17 mouse cellular contexts compared by ENCODE assay signal in the genomic region with DNA sequence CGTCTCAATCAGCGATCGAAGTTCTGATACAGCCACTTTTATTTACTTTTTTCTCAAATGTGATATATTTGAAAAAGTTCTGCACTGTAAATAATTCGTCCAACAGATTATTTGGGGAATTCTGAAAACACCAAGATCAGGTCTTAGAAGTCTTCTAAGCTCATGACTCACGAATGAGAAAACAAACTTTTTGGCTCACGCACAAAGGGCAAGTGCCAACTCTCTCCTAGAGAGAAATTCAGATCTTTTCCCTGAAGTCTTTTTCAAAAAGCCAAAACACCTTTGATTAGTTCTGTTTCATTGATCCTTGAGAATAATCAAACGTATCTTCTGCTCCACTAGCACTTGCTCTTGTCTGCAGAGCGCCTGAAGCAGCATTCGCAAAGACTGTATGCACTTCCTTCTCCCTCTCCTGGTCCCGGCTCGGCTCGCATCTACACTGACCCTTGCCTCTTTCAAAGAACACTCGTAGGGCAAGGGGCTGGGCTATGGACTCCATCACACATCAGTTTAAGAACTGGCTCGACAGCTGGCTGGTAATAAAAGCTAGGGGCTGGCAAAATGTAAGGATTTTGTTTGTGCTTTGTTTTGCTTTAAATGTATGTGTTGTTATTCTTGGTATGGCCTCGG.
DNase-seq lines count a peak whose midpoint lies in the region; ATAC-seq and TF ChIP-seq lines count a peak whose summit lies in the region.
"Had no signal": no experiment of that assay in that cellular context is flagged by ENCODE, and none has a peak within 500 bp of the region (broad histone marks: within the 10 kb centered on the region; RNA-seq: fewer than 3 reads in every experiment).

No protein-coding gene starts in this region.

- no peaks in the 10 kb centered on the region for H3K9me3 ChIP-seq in hindbrain, postnatal 0 days (ENCODE audit: low read length)
- H3K9me3 ChIP-seq in hindbrain, embryonic 10.5 days = peaks cover 5% of the 10 kb centered on the region; the same call in 1 of the 2 replicates
- H3K9me3 ChIP-seq: heart, embryonic 15.5 days; hindbrain, embryonic 15.5 days; limb, embryonic 15.5 days had no signal

- WGBS in hindbrain, postnatal 0 days = 55% methylated on average over 15 of the region's 15 CpGs
- 66% methylated on average over 15 of the region's 15 CpGs for WGBS in hindbrain, embryonic 10.5 days

- H3K27me3 ChIP-seq in hindbrain, postnatal 0 days (ENCODE audit: insufficient read depth, low read length) = no peaks in the 10 kb centered on the region
- no peaks in the 10 kb centered on the region for H3K27me3 ChIP-seq in hindbrain, embryonic 10.5 days (ENCODE audit: insufficient read depth, poor library complexity, severe bottlenecking)
- H3K27me3 ChIP-seq: CH12.LX; embryonic facial prominence, embryonic 13.5 days; forebrain, embryonic 13.5 days; heart, embryonic 15.5 days; hindbrain, embryonic 15.5 days; limb, embryonic 15.5 days had no signal

- no peak for TF ChIP-seq CTCF in hindbrain, postnatal 0 days (IDR thresholded peaks at IDR 0.05; ENCODE audit: low read depth)

- no peak overlapping the region for H3K4me2 ChIP-seq in hindbrain, postnatal 0 days (ENCODE audit: low read depth, low read length)
- H3K4me2 ChIP-seq: embryonic facial prominence, embryonic 13.5 days; forebrain, embryonic 13.5 days; heart, embryonic 15.5 days; hindbrain, embryonic 15.5 days; limb, embryonic 15.5 days had no signal

- H3K27ac ChIP-seq in hindbrain, postnatal 0 days = peak overlapping the region; percentile 4; the same call in 1 of the 2 replicates
- no peak overlapping the region for H3K27ac ChIP-seq in hindbrain, embryonic 10.5 days
- H3K27ac ChIP-seq: embryonic facial prominence, embryonic 13.5 days; forebrain, embryonic 13.5 days; hindbrain, embryonic 15.5 days; limb, embryonic 15.5 days had no signal

- peak; percentile 24 to 70 for DNase-seq in adrenal gland, adult (ENCODE audit: inconsistent age in 2 of 2, low spot score in 1 of 2)
- DNase-seq in adrenal gland, postnatal 4 days (ENCODE audit: low spot score in 2 of 2) = no peak
- DNase-seq in hindbrain, postnatal 0 days (ENCODE audit: low spot score) = no peak
- DNase-seq in hindbrain, embryonic 10.5 days (ENCODE audit: low spot score) = no peak
- DNase-seq in urinary bladder, postnatal 14 days (ENCODE audit: low spot score) = peak; percentile 28
- DNase-seq in urinary bladder, postnatal 36 days (ENCODE audit: low spot score in 2 of 2) = no peak
- DNase-seq in left cerebral cortex, postnatal 10 days (ENCODE audit: extremely low spot score in 1 of 2, low spot score in 2 of 2) = no peak
- no peak for DNase-seq in cerebellum, postnatal 10 days
- DNase-seq: kidney, adult 8-10 months; liver, postnatal 0 days; lung, postnatal 4 days had no signal

- no peak overlapping the region for H3K4me3 ChIP-seq in hindbrain, postnatal 0 days (ENCODE audit: low read length)
- no peak overlapping the region for H3K4me3 ChIP-seq in hindbrain, embryonic 10.5 days
- H3K4me3 ChIP-seq: embryonic facial prominence, embryonic 13.5 days; forebrain, embryonic 13.5 days; heart, embryonic 15.5 days; hindbrain, embryonic 15.5 days; limb, embryonic 15.5 days had no signal

- H3K4me1 ChIP-seq in hindbrain, postnatal 0 days (ENCODE audit: insufficient read depth, low read length) = no peaks in the 10 kb centered on the region
- H3K4me1 ChIP-seq in hindbrain, embryonic 10.5 days (replicated peaks) = peaks cover 5% of the 10 kb centered on the region

- intact Hi-C loops in left cerebral cortex, postnatal 10 days (cut with DNase I) = no loop called here

- H3K36me3 ChIP-seq in hindbrain, postnatal 0 days (ENCODE audit: insufficient read depth, low read length) = peaks cover 23% of the 10 kb centered on the region; the same call in 1 of the 2 replicates
- H3K36me3 ChIP-seq in hindbrain, embryonic 10.5 days = peaks cover 55% of the 10 kb centered on the region

- no peak for ATAC-seq in hindbrain, postnatal 0 days
- ATAC-seq: forebrain, embryonic 13.5 days; liver, postnatal 0 days had no signal

- H3K9ac ChIP-seq in hindbrain, postnatal 0 days (replicated peaks; ENCODE audit: low read length) = no peak overlapping the region
- H3K9ac ChIP-seq: embryonic facial prominence, embryonic 13.5 days; forebrain, embryonic 13.5 days; heart, embryonic 15.5 days; hindbrain, embryonic 15.5 days; limb, embryonic 15.5 days; liver, postnatal 0 days had no signal

Comparison
In these comparisons a context has a peak if more than half of its experiments do, and no peak if none do; other contexts are left out.
1. DNase-seq: peak in adrenal gland, adult (2 of 2) and urinary bladder, postnatal 14 days (single experiment); none in adrenal gland, postnatal 4 days (0 of 2), hindbrain, postnatal 0 days (single experiment), hindbrain, embryonic 10.5 days (single experiment), urinary bladder, postnatal 36 days (0 of 2), left cerebral cortex, postnatal 10 days (0 of 2) and cerebellum, postnatal 10 days (0 of 2).